ENCODE assay signal across 1 mouse cellular context in genomic region chr13:112987532-112987943, GRCm38 (mm10).
TF ChIP-seq lines count a peak whose summit lies in the region.

Gene Ccno (plus strand): TSS chr13:112987802.

TF ChIP-seq in CH12.LX, 34 proteins besides CTCF, POLR2A, EP300 and RAD21 (continued from another document):
- TF ChIP-seq MYC (IDR thresholded peaks at IDR 0.05; ENCODE audit: low read depth, low read length) (0 out of 2 replicates have a peak, but pooled peaks have one; percentile 31), PAX5 (IDR thresholded peaks at IDR 0.05; ENCODE audit: low read length) (no peak), BHLHE40 (IDR thresholded peaks at IDR 0.05; ENCODE audit: low read depth, low read length) (peak; percentile 96), SIN3A (IDR thresholded peaks at IDR 0.05; ENCODE audit: low read length) (peak; percentile 98), ZC3H11A (IDR thresholded peaks at IDR 0.05; ENCODE audit: low read depth, low read length) (no peak), ELF1 (IDR thresholded peaks at IDR 0.05; ENCODE audit: low read depth, low read length) (0 out of 2 replicates have a peak, but pooled peaks have one; percentile 40), E2F4 (IDR thresholded peaks at IDR 0.05; ENCODE audit: insufficient replicate concordance, low read depth, low read length) (no peak), USF2 (conservative IDR thresholded peaks at IDR 0.05; ENCODE audit: low read depth, low read length) (no peak), GABPA (IDR thresholded peaks at IDR 0.05; ENCODE audit: insufficient replicate concordance, low read depth, low read length) (no peak), MAZ (IDR thresholded peaks at IDR 0.05; ENCODE audit: low read depth, low read length) (0 out of 2 replicates have a peak, but pooled peaks have one; percentile 59), KAT2A (IDR thresholded peaks at IDR 0.05; ENCODE audit: insufficient replicate concordance, low read length) (no peak), MEF2A (IDR thresholded peaks at IDR 0.05; ENCODE audit: borderline replicate concordance, low read depth, low read length) (no peak; the same call in 1 of the 2 replicates), RCOR1 (conservative IDR thresholded peaks at IDR 0.05; ENCODE audit: low read depth, low read length) (no peak), SMC3 (IDR thresholded peaks at IDR 0.05; ENCODE audit: low read depth, low read length) (no peak), NELFE (IDR thresholded peaks at IDR 0.05; ENCODE audit: low read depth, low read length) (peak; percentile 70), NRF1 (IDR thresholded peaks at IDR 0.05; ENCODE audit: low read depth, low read length) (peak; percentile 34; the same call in 1 of the 2 replicates), TBP (conservative IDR thresholded peaks at IDR 0.05; ENCODE audit: low read depth, low read length) (peak; percentile 60; the same call in 1 of the 2 replicates), MAX (IDR thresholded peaks at IDR 0.05; ENCODE audit: low read length) (peak; percentile 83), CHD1 (IDR thresholded peaks at IDR 0.05; ENCODE audit: low read depth, low read length) (no peak), UBTF (IDR thresholded peaks at IDR 0.05; ENCODE audit: low read depth, low read length) (peak; percentile 91; the same call in 1 of the 2 replicates), USF1 (IDR thresholded peaks at IDR 0.05; ENCODE audit: low read depth, low read length) (no peak), POLR2AphosphoS2 (IDR thresholded peaks at IDR 0.05; ENCODE audit: low read depth, low read length) (no peak), ZNF384 (IDR thresholded peaks at IDR 0.05; ENCODE audit: low read depth, low read length) (no peak), TCF12 (IDR thresholded peaks at IDR 0.05; ENCODE audit: low read depth, low read length) (peak; percentile 74)
